Mouse (Mus musculus) urinary bladder, postnatal 36 days (tissue): ENCODE results near the gene Gm16181.

Experiments used
- DNase-seq, 2 experiments: peaks; one replicate each; pipeline ENCODE4 v3.0.0; 2022; ENCODE audit warnings: low spot score in 2 of 2, mixed read lengths in 1 of 2

The Gm16181 gene

DNA sequence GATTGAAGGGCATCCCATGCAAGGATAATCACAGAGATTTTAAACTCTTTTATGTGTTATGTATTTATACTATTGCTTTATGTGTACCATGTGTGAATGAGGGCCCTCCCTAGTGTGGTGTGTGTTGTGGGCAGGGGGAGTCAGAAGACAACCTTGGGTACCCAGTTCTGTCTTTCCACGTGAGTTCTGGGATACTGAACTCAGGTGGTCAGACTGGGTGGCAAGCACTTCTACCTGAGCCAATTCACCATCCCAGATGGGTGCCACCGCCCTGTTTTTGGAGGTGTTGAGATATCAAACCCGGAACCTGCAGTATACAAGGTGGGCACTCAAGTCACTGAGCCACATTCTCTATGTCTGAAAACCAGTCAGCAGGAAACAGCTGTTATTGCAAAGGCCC is 51.6 kb downstream of the Gm16181 start:
- DNase-seq = no peak
